Mouse (Mus musculus) left cerebral cortex, adult 9 months (tissue): ENCODE measurements around the gene Wdr45.

Experiments used
- DNase-seq, 2 experiments: peaks; one replicate each; pipeline ENCODE4 v3.0.0; 2022; ENCODE audit warnings: low spot score in 2 of 2

Wdr45 gene

GRCm38 (mm10) chrX:7763631-7764393 lies 49.7 kb downstream of the Wdr45 start:
- DNase-seq: peak in 1 of 2 experiments; percentile 28

DNA sequence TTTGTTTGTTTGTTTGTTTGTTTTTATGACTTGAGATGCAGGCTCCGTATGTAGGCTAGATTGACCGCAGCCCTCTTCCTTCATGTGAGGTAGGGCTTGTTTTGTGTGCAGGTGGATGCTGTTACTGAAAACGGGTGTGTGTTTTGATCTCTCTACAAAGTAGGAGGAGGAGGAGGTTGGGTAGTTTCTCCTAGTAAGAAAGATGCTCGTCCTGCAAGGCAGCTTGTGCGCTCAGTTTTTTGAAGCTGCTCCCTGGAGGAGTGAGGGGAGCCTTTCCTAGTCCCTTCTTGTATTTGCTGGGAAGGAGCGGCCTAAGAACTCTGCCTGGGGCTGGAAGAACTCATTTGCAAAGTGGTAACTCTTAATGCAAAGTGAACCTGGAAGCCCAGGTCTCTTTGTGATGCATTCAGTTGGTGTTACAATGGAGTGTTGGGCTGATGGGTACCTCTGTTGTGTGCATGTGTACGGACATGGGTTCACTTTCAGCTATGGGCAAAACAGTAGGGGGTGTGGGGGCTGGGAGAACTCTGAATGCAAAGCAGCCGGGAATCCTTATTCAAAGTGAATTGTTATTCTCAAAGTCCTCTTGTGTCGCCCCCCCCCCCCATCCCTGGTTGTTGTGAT lies 50.6 kb downstream of the Wdr45 start:
- no peak for DNase-seq

DNA sequence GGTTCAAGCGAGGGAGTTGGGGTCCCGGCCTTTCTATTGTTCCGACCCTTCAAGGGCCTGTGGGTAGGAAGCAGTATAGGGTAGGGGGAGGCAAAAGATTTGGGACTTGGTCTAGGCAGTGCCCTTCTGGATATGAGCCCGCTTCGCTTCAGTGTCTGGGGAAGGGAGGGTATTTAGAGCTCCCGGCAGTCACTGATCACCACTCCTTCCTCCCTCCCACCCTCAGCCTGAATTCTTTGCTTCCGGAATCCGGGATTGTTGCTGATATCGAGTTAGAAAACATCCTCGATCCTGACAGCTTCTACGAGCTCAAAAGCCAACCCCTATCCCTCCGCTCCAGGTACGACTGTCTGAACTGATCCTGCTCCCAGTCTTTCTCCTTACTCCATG lies 51.1 kb downstream of the Wdr45 start:
- no peak for DNase-seq

DNA sequence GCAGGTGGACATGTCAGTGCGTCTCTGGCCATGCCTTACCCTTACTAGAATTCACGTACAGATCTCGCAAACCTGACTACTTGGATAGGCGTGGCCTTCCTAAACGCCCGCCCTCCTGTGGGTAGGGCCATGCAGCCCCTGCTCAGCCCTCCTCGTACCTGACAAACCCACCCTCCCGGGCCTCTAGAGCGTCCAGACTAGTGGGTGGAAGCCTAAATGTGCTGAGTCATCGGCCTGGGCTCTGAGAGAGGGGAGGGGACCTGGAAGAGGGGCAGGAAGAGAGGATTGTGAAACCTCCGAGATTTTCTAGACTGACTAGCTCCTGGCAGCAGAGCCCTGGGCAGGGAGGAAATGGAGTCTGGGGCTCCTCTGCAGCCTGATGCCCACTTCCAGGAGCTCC lies 51.6 kb downstream of the Wdr45 start:
- DNase-seq: peak in 1 of 2 experiments; percentile 46

DNA sequence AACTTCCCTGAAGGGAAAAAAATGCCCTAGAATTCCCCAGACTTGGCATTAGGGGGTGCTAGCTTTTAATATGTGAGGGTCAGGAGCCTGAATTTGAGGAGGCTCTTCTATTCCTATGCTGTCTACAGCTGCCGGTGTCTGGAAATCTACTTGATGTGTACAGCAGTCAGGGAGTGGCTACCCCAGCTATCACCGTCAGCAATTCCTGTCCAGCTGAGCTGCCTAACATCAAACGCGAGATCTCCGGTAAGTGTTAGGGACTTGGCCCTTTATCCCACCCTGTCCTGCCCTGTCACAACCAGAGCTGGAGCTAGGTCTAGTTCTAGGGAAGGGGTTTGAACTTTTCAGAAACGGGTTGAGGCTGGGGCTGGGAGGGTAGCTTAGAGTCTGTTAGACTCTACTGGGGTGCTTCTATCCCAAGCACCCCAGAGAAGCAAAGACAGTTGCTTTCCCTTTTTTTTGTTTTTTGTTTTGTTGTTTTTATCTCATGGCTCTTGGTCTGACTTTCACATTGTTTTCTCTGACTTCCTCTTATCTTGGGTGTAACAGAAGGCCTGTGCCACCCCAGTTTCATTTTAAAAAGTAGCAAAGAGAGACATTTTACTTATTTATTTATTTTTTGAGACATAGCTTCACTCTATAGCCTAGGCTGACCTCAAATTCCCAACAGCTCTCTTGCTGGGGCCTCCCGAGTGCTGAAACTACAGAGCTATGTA lies 55.3 kb downstream of the Wdr45 start:
- DNase-seq: no peak

GRCm38 (mm10) chrX:7772766-7773165 lies 58.6 kb downstream of the Wdr45 start:
- DNase-seq: no peak

DNA sequence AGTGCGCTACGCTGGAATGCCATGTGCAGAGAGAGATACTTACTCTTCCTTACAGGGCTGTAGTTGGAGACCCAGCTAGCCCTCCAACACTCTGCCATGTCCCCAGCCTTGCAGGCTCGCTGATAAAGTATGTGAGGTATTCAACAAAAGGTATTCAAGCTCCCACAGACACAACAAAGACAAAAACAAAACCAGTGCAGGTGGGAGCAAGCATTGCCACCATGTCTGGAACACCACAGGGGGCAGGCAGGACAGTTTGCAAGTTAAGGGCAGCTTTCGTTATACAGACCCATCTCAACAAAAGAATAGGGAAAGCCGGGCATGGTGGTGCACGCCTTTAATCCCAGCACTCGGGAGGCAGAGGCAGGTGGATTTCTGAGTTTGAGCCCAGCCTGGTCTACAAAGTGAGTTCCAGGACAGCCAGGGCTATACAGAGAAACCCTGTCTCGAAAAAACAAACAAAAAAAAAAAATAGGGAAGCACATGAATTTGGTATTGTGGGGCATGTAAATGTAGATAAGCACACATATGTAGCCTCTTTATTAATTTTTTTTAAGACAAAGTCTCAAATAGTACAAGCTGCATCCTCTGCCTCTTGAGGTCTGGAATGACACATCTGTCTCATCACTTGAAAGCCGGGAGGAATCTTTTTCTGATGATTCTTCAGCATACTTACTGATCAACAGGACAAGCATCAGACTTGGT lies 61.5 kb downstream of the Wdr45 start:
- DNase-seq: no peak

- peak in 1 of 2 experiments; percentile 61 for DNase-seq
Observed at GRCm38 (mm10) chrX:7776329-7777082, 62.4 kb downstream of the Wdr45 start.
